Mouse (Mus musculus): Measurements from ENCODE around the gene Cdkn2c.
"Not testable (repeated sequence)": the region's sequence is repeated elsewhere in the genome, so short reads cannot be mapped to it uniquely, and the experiment has no call there.

Gene Cdkn2c

GRCm38 (mm10) chr4:109666461-109667269 lies at the start of gene Cdkn2c:
TSS of gene Cdkn2c (minus strand) at chr4:109667189.
- no peak for DNase-seq (ENCODE audit: low read depth)

- no peak for DNase-seq (ENCODE audit: low read depth)
Measured at GRCm38 (mm10) chr4:109705349-109705748, 38.4 kb upstream of the Cdkn2c start.

- peak; percentile 40 for DNase-seq (ENCODE audit: low read depth)
Measured at GRCm38 (mm10) chr4:109703568-109703967, 36.6 kb upstream of the Cdkn2c start.

GRCm38 (mm10) chr4:109700727-109701126 lies 33.7 kb upstream of the Cdkn2c start:
- not testable (repeated sequence) for DNase-seq (ENCODE audit: low read depth)

- no peak for DNase-seq (ENCODE audit: low read depth)
Measured at GRCm38 (mm10) chr4:109692674-109693073, 25.7 kb upstream of the Cdkn2c start.

GRCm38 (mm10) chr4:109683561-109683960 lies 16.6 kb upstream of the Cdkn2c start:
- DNase-seq (ENCODE audit: low read depth), result no peak

- DNase-seq (ENCODE audit: low read depth), result no peak
Measured at GRCm38 (mm10) chr4:109677221-109677620, 10.2 kb upstream of the Cdkn2c start.

GRCm38 (mm10) chr4:109676218-109677215 lies 9.5 kb upstream of the Cdkn2c start, which contains the start of gene Faf1:
TSS of gene Faf1 (plus strand) at chr4:109676588.
- peak; percentile 91 for DNase-seq (ENCODE audit: low read depth)

- no peak for DNase-seq (ENCODE audit: low read depth)
Measured at GRCm38 (mm10) chr4:109674097-109674496, 7.1 kb upstream of the Cdkn2c start.

GRCm38 (mm10) chr4:109671941-109672340 lies 5.0 kb upstream of the Cdkn2c start:
- no peak for DNase-seq (ENCODE audit: low read depth)

GRCm38 (mm10) chr4:109670213-109670612 lies 3.2 kb upstream of the Cdkn2c start:
- no peak for DNase-seq (ENCODE audit: low read depth)

- DNase-seq (ENCODE audit: low read depth), result no peak
Measured at GRCm38 (mm10) chr4:109667518-109667917, 529 bp upstream of the Cdkn2c start.

- no peak for DNase-seq (ENCODE audit: low read depth)
Measured at GRCm38 (mm10) chr4:109665982-109666460, 968 bp downstream of the Cdkn2c start.

- DNase-seq (ENCODE audit: low read depth), result no peak
Measured at GRCm38 (mm10) chr4:109665101-109665981, 1.6 kb downstream of the Cdkn2c start.

GRCm38 (mm10) chr4:109664091-109664490 lies 2.9 kb downstream of the Cdkn2c start:
- DNase-seq (ENCODE audit: low read depth), result no peak

GRCm38 (mm10) chr4:109662271-109662670 lies 4.7 kb downstream of the Cdkn2c start:
- DNase-seq (ENCODE audit: low read depth), result no peak

GRCm38 (mm10) chr4:109661183-109661582 lies 5.8 kb downstream of the Cdkn2c start:
- DNase-seq (ENCODE audit: low read depth), result no peak

- DNase-seq (ENCODE audit: low read depth), result no peak
Measured at GRCm38 (mm10) chr4:109660568-109660967, 6.4 kb downstream of the Cdkn2c start.

GRCm38 (mm10) chr4:109659571-109659970 lies 7.4 kb downstream of the Cdkn2c start:
- no peak for DNase-seq (ENCODE audit: low read depth)

GRCm38 (mm10) chr4:109658826-109659225 lies 8.2 kb downstream of the Cdkn2c start:
- no peak for DNase-seq (ENCODE audit: low read depth)

GRCm38 (mm10) chr4:109657851-109658500 lies 9.0 kb downstream of the Cdkn2c start:
- DNase-seq (ENCODE audit: low read depth), result no peak

Data from fibroblast of lung, adult 2 months (primary cell).